Mouse (Mus musculus) brain, embryonic 14.5 days (tissue): ENCODE measurements around the gene Tmem151a.

ENCODE experiments used
- CTCF ChIP-seq: fragments of 200-500 bp; IDR thresholded peaks from 2 replicates; pipeline ENCODE4 v1.5.1; 2012; ENCODE audit warnings: inconsistent platforms, mild to moderate bottlenecking, moderate library complexity, borderline replicate concordance; ENCODE audit not compliant: insufficient read depth, insufficient read length; ENCODE audit errors: extremely low read depth
- POLR2A ChIP-seq: fragments of 200-500 bp; IDR thresholded peaks from 2 replicates; pipeline ENCODE4 v1.6.1; 2012; ENCODE audit warnings: mild to moderate bottlenecking, inconsistent platforms, borderline replicate concordance; ENCODE audit not compliant: poor library complexity, insufficient read depth, insufficient read length, severe bottlenecking; ENCODE audit errors: extremely low read depth

- TF ChIP-seq POLR2A (no peak), CTCF (no peak)
These were observed 59.2 kb downstream of the Tmem151a start for GRCm38 (mm10) chr19:5026111-5026510.
